Mouse (Mus musculus) neutrophil, adult 5-6 weeks (primary cell): ENCODE results near the gene Kctd10. TPM values are rescaled to one million over a fixed set of nuclear protein-coding genes. Genes with fewer than 3 reads are reported as not detected.
A peak's percentile ranks its signal among the peaks of the same experiment; 100 is the strongest.

Experiments
- ATAC-seq: fragments of 151-379, 151-347 bp; 2 replicates; pipeline ENCODE4 v1.8.0; 2017; ENCODE audit warnings: mild to moderate bottlenecking, moderate TSS enrichment; ENCODE audit not compliant: insufficient number of reproducible peaks, poor library complexity, low FRiP score, severe bottlenecking; ENCODE audit errors: extremely low read depth
- total RNA-seq: library from RNA; stranded (forward); fragments of 200-1000 nt; gene quantifications from 2 replicates; pipeline ENCODE4 v1.2.3, GENCODE M21; 2017

The Kctd10 gene
- total RNA-seq, 1 experiment from 2014 or later = 88.8 TPM

DNA sequence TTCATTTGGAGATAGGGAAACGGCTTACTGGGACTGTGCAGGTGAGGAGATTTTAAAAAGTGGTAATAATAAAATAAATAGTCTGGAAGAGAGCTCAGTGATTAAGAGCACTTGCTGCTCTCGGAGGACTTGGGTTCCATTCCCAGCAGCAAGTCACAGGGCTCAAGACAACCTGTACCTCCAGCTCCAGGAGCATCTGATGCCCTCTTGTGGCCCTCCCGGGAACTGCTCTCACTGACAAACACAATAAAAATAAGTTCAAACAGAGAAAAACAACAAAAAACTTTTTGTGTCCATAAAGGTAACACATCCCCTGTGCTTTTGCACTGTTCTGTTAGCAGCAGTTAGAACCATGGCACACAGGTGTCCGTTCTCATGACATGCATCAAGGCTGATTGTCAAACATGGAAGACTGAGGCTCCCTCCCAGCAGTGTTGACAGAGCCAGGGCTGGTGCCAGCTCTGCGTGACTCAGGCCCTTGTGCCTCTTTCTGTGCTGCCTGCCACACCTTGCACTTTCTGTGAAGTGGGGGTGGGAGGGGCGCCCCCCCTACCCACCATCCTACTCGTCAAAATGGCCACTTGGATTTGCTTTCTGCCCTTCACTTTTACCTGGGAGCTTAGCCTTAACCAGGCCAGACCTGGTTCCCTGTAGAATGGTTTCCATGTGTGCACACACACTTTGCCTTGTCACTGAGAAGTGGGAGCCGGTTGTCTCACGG, 3.0 kb upstream of the Kctd10 start:
- ATAC-seq = no peak

DNA sequence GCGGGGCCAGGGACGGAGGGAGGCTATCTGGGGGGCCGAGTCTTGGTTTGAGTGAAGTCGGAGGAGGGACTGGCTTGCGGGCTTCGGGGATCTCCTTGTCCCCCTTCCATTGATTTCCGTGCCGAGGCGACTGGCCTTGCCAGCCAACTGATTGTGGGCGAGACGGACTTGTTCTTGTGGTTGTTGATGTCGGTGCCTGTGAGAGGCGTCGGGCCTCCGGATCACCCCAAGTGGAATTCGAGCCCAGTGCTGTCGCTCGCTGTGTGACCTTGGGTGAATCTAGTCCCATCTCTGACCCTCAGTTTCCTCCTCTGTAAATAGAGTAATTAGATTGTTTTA, 674 bp upstream of the Kctd10 start:
- ATAC-seq = no peak

DNA sequence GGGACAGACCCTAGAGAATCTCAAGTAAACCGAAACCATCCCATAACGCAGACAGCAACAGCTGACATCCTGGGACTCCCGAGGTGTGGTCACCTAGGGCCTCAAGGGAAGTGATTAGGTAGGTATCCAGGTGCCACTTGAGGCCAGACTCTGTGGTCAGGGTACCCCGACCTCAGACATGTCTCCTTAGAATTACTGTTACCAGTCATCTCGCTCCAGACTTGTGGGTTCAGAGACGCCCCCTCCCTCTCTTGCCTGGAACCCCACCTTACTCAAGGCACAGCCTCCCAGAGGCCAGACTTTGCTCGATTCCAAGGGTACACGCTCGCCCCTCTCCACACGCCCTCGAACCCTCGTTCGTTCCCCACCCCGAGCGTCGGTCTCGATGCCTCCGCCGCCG, 545 bp downstream of the Kctd10 start:
- no peak for ATAC-seq

DNA sequence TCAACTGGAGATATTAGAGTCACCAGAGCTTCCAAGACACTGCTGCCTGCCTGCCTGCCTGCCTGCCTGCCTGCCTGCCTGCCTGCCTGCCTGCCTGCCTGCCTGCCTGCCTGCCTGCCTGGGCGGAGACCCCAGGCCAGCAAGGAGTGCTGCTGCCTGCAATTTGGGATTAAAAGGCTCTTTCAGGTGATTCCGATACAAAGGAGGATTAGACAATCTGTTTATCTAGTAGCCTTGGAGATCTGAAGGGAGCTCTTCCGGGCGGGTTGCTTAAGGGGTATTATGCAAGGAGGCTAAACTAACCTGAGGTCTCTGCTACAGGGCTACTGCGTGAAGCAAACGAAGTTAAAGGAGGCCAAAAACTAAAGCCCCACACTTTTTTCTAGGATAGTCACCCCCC, 1.4 kb downstream of the Kctd10 start:
- ATAC-seq = no peak

DNA sequence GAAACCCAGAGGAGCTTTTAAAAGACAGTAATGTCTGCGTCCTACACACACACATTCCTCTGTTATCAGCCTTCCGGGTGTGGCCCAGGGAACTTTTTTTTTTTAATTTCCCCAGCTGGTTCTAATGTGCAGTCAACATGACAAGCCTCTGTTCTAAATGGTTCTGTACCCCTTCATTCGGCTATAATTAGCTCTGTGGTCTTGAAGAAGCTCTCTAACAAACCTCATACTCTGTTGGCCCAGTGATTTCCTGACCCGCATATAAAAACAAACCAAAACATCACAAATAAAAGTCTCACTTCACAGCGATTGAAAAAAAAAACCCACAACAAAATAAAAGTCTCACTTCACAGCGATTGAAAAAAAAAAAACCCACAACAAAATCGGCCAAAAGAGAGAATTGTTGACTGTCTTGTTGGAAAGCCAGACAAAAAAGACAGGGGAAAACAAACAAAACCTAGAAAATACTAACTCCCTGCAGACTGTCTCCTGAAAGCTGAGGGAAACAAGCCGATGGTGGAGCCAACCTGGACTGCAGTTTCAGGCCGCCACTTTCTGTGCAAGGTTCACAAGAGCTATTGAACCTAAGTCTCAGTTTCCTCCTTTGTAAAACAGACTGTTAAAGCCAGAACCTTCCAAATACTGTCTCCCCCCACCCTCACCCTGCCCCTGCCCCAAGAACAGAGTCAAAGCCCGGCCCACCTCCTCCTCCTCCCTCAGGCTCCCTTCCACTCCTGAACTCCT, 2.0 kb downstream of the Kctd10 start:
- ATAC-seq = peak; percentile 28; the same call in 1 of the 2 replicates

DNA sequence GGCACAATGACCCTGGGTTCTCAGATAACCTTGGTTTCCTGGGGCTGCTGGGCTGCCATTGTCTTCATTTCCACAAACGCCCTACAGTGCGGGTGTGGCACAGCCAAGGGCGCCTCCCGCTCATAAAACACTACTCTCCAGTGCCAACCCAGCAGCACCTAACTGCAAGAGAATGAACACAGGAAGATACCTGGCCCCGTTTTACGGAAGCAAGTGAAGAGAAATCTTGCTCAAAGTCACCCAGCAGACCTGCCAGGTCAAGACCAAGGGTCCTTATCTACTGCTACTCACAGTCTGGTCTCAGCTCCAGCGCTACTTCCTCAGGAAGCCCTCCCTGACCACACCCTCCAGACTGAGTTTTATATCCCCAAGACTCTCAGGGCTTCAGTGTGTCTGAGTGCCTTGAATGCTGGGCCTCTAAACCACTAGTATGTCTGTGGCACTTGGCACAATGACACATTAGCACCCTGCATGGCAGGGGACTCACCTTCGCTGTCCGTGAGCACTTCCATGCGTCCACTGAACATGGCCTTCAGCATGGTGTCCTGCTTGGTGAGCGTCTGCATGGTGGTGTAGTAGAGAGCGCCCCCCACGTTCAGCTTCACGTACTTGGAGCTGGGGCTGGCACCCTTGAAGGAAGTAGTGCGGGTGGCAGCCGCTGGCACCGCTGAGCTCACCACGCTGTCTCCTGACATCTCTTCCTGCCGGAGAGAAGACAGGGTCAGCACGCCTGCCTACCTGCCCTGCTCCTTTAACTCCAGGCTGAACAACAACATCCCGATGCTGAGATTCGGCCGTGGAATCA, 5.7 kb downstream of the Kctd10 start:
- no peak for ATAC-seq

DNA sequence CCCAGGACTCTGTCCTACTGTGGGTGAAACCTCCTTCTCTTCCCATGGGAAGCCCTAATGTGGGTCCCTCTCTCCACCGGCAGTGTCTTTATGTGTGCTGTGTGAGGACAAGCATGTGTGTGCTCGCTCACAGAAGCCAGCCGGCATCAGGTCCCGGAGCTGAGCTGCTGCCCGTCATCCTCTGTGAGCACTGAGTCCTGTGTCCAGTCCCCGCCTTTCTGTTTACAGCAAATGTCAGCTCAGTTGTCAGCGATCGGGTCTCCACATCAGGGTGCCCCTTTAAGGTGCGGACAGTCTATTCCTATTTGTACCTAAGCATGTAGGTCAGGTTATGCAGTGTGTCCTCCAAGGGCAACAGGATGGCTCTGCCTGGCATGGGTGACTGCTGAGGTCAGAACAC, 6.7 kb downstream of the Kctd10 start:
- no peak for ATAC-seq

DNA sequence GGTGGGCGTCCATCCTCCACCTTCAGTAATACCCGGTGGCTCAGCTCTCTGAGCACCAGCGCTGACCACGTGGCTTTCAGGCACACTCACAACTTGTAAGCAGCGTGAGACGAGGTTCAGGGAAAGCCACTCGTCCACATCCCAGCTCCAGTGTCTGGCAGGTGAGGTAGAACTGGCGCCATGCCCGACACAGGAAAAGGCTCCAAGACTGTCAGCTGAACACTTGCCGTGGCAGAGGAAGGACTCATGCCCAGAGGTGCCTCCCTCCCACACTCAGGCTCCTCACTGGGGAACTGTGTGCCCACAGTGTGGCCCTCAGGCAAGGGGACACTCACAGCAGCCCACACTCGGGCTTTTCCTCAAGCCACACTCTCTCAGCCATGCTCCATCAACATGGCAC, 7.1 kb downstream of the Kctd10 start:
- ATAC-seq = no peak

DNA sequence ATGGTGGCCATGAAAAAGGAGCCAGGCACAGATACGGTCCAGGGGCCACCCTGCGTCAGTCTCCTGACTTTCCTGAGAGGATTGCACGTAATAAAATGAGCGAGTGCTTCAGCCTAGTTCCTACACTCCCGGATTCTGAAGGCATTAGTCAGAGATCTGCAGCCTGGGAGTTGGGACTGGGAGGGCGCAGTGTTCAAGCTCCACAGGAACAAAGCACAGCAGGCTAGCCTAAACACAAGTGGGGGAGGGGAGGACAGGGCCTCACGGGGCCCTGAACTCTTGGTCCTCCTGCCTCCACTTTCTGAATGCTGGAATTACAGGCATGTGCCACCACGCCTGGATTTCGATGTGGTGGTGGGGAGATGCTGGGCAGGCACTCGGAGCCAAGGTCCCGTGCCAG, 7.7 kb downstream of the Kctd10 start:
- ATAC-seq = no peak

DNA sequence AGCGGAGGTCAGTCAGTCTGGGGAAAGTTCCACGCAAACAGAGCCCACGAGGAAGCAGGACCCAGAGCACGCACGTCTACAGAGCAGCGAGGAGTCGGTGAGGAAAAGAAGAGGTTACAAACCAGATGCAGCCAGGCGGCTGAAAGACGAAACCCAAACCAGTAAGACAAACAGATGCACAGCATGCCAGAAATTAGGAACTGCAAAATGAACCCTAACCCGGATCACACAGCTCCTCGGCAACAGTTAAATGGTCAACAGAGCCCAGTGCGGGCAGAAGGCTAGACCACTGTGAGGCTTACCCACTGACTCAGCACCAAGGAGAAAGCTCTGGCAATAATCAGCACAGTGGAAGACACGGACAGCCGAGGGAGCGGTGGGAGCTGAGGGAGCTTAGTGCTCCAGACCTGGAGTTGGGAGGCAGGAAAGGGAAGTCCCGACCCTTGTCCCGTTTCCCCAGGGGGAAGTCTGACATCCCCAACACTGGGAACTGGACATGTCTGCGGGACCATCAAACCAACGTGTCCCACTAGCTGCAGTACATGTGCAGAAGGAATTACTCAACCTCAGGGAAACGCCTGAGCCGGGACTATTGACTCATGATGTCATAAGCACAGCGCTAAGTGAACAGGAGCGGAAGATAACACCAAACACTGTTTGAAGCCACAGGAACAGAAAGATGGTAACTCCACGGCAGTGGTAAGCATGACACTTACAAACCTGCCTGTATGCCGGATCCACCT, 8.4 kb downstream of the Kctd10 start:
- ATAC-seq = no peak

DNA sequence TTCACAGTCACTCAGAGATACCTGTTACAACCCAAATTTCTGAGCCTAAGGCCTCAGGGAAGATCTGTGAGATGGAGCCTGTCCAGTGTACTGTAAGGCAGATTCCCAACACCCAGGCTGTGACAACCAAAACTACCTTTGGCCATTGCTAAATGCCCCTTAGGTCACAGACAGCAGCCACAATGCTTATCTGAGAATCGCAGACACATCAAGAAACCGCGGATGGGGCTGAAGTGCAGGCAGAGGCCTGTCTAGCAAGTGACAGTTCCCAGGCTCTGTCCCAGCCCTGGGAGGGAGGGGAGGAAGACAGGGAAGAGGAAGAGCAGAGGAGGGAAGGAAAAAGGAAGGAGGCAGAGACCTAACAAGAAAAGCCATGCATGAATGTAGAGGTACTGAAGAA, 9.0 kb downstream of the Kctd10 start:
- ATAC-seq = no peak

DNA sequence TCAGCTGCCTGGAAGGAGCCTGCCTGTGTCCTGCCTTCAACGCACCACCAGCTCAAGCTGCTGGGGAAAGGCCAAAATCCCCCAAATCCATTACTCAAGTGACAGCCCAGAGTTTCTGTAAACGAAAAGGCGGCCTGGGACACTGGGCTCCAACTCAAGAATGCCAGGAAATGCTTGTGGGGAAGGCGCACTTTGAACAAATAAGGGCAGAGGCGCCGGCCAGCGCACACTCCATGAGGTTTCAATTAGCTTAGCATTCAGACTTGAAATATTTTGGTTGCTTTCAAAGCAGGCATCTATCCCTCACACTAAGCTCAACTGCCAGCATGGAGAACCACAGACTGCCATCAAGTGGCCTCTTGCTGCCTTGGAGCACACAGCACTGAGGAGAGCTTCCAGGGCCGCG, 9.9 kb downstream of the Kctd10 start:
- ATAC-seq = no peak

DNA sequence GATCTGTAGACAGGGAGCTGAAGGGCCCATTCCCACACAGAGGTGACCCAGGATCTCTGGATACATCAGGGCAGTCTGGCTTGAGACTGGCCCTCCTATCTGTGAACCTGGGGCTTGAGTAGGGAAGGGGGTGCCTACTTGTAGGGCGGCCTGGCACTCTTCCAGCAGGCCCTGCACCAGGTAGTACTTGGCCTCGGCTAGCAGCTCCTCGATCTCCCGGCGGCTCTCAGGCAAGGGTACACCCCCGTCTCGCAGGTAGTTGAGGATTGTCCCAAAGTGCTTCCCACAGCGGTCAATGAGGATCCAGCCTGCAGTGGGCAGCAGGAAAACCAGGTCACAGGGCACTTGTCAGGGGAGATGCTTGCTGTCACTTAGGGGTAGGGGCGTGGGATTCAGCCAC, 10.4 kb downstream of the Kctd10 start:
- no peak for ATAC-seq

DNA sequence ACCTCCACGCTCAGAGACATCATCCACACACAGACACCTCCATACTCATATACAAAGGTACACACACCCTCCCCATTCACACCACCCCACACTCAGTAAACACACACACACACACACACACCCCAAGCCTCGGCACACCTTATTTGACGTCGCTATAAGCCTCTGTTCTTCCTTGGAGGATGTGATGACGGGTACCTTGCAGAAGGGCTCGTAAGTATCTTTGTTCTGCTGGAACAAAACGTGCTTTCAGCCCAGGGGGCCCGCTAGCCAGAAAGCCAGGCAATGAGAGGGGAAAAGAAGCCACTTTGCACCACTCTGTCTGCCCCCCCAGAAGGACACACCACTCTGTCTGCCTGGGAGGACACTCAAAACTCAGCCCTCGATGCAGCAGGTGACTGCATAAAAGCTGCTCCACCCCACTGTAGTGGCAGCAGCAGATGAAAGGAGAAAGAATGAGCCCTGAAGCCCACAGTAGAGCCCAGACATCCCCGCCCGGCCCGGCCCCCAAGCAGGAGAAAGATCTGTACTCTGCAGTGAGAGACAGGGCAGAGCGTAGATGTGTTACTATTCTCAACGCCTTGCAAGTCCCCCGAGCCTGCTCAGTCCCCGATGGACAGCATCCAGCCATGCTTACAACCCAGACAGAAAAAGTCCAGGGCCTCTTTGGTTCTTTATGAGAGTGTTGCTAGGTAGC, 11.4 kb downstream of the Kctd10 start:
- ATAC-seq = no peak

DNA sequence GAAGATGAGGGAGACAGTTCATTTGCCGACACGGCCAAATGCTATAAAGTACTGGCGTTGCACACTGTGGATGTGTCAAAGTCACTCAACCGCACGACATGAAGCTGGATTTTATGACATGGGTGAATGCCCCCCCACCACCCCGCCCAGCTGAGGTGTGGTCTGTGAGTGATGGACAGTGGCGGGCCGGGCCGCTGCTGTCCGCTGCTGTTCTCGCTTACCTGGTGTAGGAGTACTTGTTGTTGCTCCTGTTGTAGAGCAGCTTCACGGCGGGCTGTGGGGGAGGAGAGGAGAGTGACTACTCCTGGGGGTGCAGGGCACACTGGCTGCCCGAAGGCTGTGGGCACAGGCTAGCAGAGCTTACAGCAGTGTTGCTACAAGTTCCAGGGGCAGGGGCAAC, 12.2 kb downstream of the Kctd10 start:
- ATAC-seq = no peak

DNA sequence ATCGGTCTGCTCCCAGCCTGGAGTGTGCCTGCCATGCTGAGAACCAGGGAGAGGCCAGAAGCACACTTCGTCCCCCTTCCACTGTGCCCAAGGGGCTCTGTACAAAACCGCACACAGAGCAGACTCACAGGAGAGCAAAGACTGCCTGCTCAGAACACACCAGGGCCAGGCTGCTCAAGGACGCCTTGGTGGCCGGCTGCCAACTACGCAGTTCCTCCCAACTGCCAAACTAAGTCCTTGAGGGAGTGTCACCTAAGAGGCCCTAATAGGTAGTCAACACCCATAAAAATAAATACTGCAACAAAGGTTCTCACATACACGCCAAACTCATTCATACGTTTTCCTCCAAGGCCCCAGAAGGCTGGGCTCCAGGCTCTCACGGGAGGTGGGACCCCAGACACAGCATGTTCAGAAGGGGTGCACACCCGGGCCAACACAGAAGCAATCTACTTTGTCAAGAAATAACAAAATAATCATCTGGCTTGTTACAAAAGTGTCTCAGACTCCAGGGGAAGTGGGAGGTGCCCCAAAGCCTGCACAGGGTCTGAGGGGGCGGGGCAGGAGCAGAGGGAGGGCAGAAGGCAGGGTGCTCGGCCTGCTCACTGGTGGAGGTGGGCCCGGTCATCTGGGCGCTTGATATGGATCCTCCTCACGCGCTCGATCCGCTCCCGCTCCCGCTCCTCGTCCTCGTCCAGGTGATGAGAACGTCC, 15.1 kb downstream of the Kctd10 start:
- ATAC-seq = no peak

DNA sequence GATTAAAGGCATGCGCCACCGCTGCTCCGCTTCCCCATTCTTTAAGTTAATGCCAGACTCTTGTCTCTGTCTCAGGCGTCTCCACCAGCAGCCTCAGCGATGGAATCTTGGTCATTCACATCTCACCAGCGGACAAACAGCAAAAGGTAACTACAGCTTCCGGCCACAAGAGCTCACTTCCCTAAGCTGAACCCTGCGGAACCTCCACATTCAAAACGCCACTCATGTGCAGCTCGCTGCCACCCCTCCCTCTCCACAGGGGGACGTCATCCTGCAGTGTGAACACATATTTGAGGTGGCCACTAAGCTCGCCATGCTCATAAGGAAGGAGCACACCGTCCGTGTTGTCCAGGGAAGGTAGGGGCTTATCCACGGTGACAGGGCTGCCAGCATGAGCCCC, 19.3 kb downstream of the Kctd10 start:
- peak; percentile 68 for ATAC-seq

DNA sequence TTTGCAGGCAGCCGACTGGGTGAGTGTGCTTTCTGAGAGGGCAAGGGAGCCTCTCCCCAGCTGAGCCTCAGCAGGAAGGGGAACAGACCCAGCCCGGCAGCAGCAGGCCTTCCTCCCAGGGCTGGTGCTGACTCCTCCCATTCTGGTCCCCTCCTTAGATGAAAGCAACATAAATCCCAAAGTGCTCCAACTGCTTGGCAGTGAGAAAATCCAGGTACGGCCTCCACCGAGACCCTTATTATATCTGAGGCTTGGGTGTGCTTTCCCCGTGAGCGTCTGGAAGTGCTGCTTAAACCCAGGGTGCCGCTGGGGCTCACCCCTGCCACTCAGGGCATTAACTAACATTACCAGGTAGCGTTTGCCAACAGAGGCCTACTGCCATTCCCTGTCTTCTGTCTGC, 20.7 kb downstream of the Kctd10 start:
- ATAC-seq = no peak
